Mouse (Mus musculus) lung, postnatal 4 days (tissue): ENCODE results near the gene Dcpp2.
"Not testable (repeated sequence)": the region's sequence is repeated elsewhere in the genome, so short reads cannot be mapped to it uniquely, and the experiment has no call there.

ENCODE experiments used
- DNase-seq, 2 experiments: peaks; one replicate each; pipeline ENCODE4 v3.0.0; 2021

The Dcpp2 gene

GRCm38 (mm10) chr17:23931157-23931556 is 50.5 kb downstream of the Dcpp2 start:
- peak; percentile 9 to 52 for DNase-seq

GRCm38 (mm10) chr17:23941372-23941771 is 60.7 kb downstream of the Dcpp2 start, which contains the start of gene Sbp:
TSS of gene Sbp (plus strand) at chr17:23941672.
- no peak for DNase-seq

- DNase-seq, result not testable (repeated sequence)
Measured at GRCm38 (mm10) chr17:23947486-23947885, 66.8 kb downstream of the Dcpp2 start.

- no peak for DNase-seq
Measured at GRCm38 (mm10) chr17:23949068-23949467, 68.4 kb downstream of the Dcpp2 start.
